Mouse (Mus musculus) MEL (cell line): ENCODE data around the gene Ermap. TPM values are rescaled to one million over a fixed set of nuclear protein-coding genes. Genes with fewer than 3 reads are reported as not detected.
A peak's percentile ranks its signal among the peaks of the same experiment; 100 is the strongest.

Source experiments
- DNase-seq: peaks from one replicate; pipeline ENCODE4 v3.0.0; 2011; ENCODE audit warnings: low read depth, low spot score
- H3K27ac ChIP-seq: 2 replicates; pipeline ENCODE4 v1.5.1; 2012; ENCODE audit warnings: low read depth, mild to moderate bottlenecking, control low read depth, low read length, moderate library complexity; ENCODE audit not compliant: control insufficient read depth
- H3K27me3 ChIP-seq, 2 experiments: fragments of 150-350 bp in 1 of 2; sonication (generic) in 1 of 2; 2 replicates each; pipeline ENCODE4 v1.6.1; 2012; ENCODE audit warnings: low read length in 2 of 2, mild to moderate bottlenecking in 2 of 2, improper control_type of control experiment in 1 of 2, moderate library complexity in 1 of 2; ENCODE audit not compliant: insufficient read depth in 2 of 2, control insufficient read depth in 1 of 2
- H3K36me3 ChIP-seq, 2 experiments: 2 replicates each; pipeline ENCODE4 v1.6.1; 2012 to 2014; ENCODE audit warnings: low read length in 2 of 2, improper control_type of control experiment in 1 of 2, inconsistent platforms in 1 of 2, mild to moderate bottlenecking in 1 of 2; ENCODE audit not compliant: insufficient read depth in 2 of 2, control insufficient read depth in 1 of 2
- H3K4me1 ChIP-seq, 2 experiments: fragments of 150-350 bp in 1 of 2; sonication (generic) in 1 of 2; 2 replicates each; pipeline ENCODE4 v1.6.1; 2012; ENCODE audit warnings: low read length in 2 of 2, improper control_type of control experiment in 1 of 2, mild to moderate bottlenecking in 1 of 2; ENCODE audit not compliant: insufficient read depth in 2 of 2, control insufficient read depth in 1 of 2
- H3K4me3 ChIP-seq, 2 experiments: fragments of 150-350 bp in 1 of 2; sonication (generic) in 1 of 2; 2 replicates each; pipeline ENCODE4 v1.5.1; 2012; ENCODE audit warnings: low read depth in 2 of 2, low read length in 2 of 2, mild to moderate bottlenecking in 2 of 2, moderate library complexity in 2 of 2, control low read depth in 1 of 2, improper control_type of control experiment in 1 of 2; ENCODE audit not compliant: control insufficient read depth in 1 of 2, insufficient read depth in 1 of 2
- H3K79me2 ChIP-seq: 2 replicates; pipeline ENCODE4 v1.6.1; 2012; ENCODE audit warnings: mild to moderate bottlenecking, low read length, moderate library complexity; ENCODE audit not compliant: control insufficient read depth, poor library complexity, insufficient read depth
- H3K9ac ChIP-seq: 2 replicates; pipeline ENCODE4 v1.6.1; 2012; ENCODE audit warnings: low read depth, mild to moderate bottlenecking, control low read depth, low read length, moderate library complexity; ENCODE audit not compliant: control insufficient read depth, poor library complexity, severe bottlenecking
- H3K9me3 ChIP-seq: fragments of 150-350 bp; sonication (generic); replicated peaks from 2 replicates; pipeline ENCODE4 v1.6.1; 2012; ENCODE audit warnings: mild to moderate bottlenecking, low read length, improper control_type of control experiment, moderate library complexity; ENCODE audit not compliant: insufficient read depth
- BHLHE40 ChIP-seq: IDR thresholded peaks from 2 replicates; pipeline ENCODE4 v1.6.1; 2012; ENCODE audit warnings: low read depth, mild to moderate bottlenecking, inconsistent platforms, low read length, improper control_type of control experiment, borderline replicate concordance
- CHD1 ChIP-seq: IDR thresholded peaks from 2 replicates; pipeline ENCODE4 v1.6.1; 2012; ENCODE audit warnings: low read depth, mild to moderate bottlenecking, inconsistent platforms, low read length, improper control_type of control experiment
- CHD2 ChIP-seq: IDR thresholded peaks from 2 replicates; pipeline ENCODE4 v1.6.1; 2011; ENCODE audit warnings: low read length, improper control_type of control experiment
- ELF1 ChIP-seq: IDR thresholded peaks from 2 replicates; pipeline ENCODE4 v1.6.1; 2014; ENCODE audit warnings: low read depth, mild to moderate bottlenecking, inconsistent platforms, low read length, improper control_type of control experiment, moderate library complexity
- EP300 ChIP-seq, 2 experiments: IDR thresholded peaks; 2 replicates each; pipeline ENCODE4 v1.6.1; 2011; ENCODE audit warnings: improper control_type of control experiment in 2 of 2, low read length in 2 of 2, low read depth in 1 of 2, mild to moderate bottlenecking in 1 of 2
- GABPA ChIP-seq: IDR thresholded peaks from 2 replicates; pipeline ENCODE4 v1.6.1; 2012; ENCODE audit warnings: low read depth, mild to moderate bottlenecking, inconsistent platforms, low read length, improper control_type of control experiment, moderate library complexity
- GATA1 ChIP-seq: IDR thresholded peaks from 2 replicates; pipeline ENCODE4 v1.6.1; 2011; ENCODE audit warnings: low read depth, low read length, improper control_type of control experiment
- HCFC1 ChIP-seq: IDR thresholded peaks from 2 replicates; pipeline ENCODE4 v1.6.1; 2012; ENCODE audit warnings: low read depth, mild to moderate bottlenecking, inconsistent platforms, low read length, improper control_type of control experiment, moderate library complexity
- MAFK ChIP-seq: IDR thresholded peaks from 2 replicates; pipeline ENCODE4 v1.6.1; 2011; ENCODE audit warnings: low read depth, mild to moderate bottlenecking, low read length, improper control_type of control experiment, borderline replicate concordance
- MAX ChIP-seq: IDR thresholded peaks from 2 replicates; pipeline ENCODE4 v1.6.1; 2011; ENCODE audit warnings: low read length, improper control_type of control experiment
- MAZ ChIP-seq: IDR thresholded peaks from 2 replicates; pipeline ENCODE4 v1.6.1; 2012; ENCODE audit warnings: low read depth, mild to moderate bottlenecking, inconsistent platforms, low read length, improper control_type of control experiment
- MYB ChIP-seq: IDR thresholded peaks from 2 replicates; pipeline ENCODE4 v1.6.1; 2011; ENCODE audit warnings: mild to moderate bottlenecking, low read depth, low read length, improper control_type of control experiment
- RCOR1 ChIP-seq: IDR thresholded peaks from 2 replicates; pipeline ENCODE4 v1.6.1; 2012; ENCODE audit warnings: low read depth, mild to moderate bottlenecking, inconsistent platforms, low read length, improper control_type of control experiment
- SMC3 ChIP-seq: IDR thresholded peaks from 2 replicates; pipeline ENCODE4 v1.6.1; 2011; ENCODE audit warnings: low read depth, low read length, improper control_type of control experiment
- TAL1 ChIP-seq: IDR thresholded peaks from 2 replicates; pipeline ENCODE4 v1.6.1; 2012; ENCODE audit warnings: mild to moderate bottlenecking, inconsistent platforms, low read length, moderate library complexity, mixed read lengths
- TBP ChIP-seq: IDR thresholded peaks from 2 replicates; pipeline ENCODE4 v1.8.0; 2011; ENCODE audit warnings: low read depth, low read length, improper control_type of control experiment
- TCF12 ChIP-seq: IDR thresholded peaks from 2 replicates; pipeline ENCODE4 v1.6.1; 2014; ENCODE audit warnings: low read depth, mild to moderate bottlenecking, inconsistent platforms, low read length, improper control_type of control experiment, moderate library complexity
- ZKSCAN1 ChIP-seq: IDR thresholded peaks from 2 replicates; pipeline ENCODE4 v1.6.1; 2012; ENCODE audit warnings: low read depth, mild to moderate bottlenecking, inconsistent platforms, low read length, improper control_type of control experiment, moderate library complexity
- polyA plus RNA-seq, 2 experiments: library from polyadenylated mRNA; stranded (reverse) in 1 of 2; unstranded in 1 of 2; fragments of >175 nt in 1 of 2; fragments of >200 nt in 1 of 2; gene quantifications; 2 replicates each; pipeline versions ENCODE4 v1.2.1 to v1.2.4; 2012; ENCODE audit warnings: low replicate concordance in 2 of 2, low read depth in 1 of 2; ENCODE audit not compliant: insufficient read length in 2 of 2, insufficient read depth in 1 of 2, missing spikeins in 1 of 2
- total RNA-seq: library from RNA; depleted of rRNA; stranded (reverse); fragments of 300-350 nt; gene quantifications from 2 replicates; pipeline ENCODE4 v1.2.3, GENCODE M21; 2012

Gene Ermap
- total and polyA plus RNA-seq, 3 experiments = 44.1 to 247 (median 138) TPM

DNA sequence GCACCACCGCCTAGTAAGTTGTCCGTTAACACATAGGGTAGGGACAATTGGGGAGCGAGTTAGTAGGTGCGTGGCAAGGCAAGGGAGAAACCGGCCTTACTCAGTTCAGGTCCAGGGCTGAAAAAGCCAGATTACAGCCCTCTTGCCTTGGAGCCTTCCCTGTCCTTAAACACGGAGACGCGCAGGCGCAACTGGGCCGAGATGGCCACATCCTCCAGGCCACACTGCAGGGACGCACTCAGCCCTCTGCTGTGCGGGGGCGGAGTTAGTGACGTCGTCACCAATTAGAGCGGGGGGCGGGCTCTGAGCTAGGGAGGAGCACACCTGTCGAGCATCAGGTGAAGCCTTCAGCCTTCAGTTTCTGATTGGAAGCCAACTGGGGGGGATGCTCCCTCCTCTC, 51.6 kb downstream of the Ermap start:
- H3K27me3 ChIP-seq = no peaks in the 10 kb centered on the region
- no peaks in the 10 kb centered on the region for H3K79me2 ChIP-seq
- TF ChIP-seq CHD2 (no peak), EP300 (IDR thresholded peaks at IDR 0.05; ENCODE audit: low read depth in 1 of 2, low read length in 2 of 2) (no peak), ELF1 (no peak), BHLHE40 (no peak), TAL1 (no peak), MAZ (no peak)
- no peaks in the 10 kb centered on the region for H3K9me3 ChIP-seq
- no peak for DNase-seq
- no peak overlapping the region for H3K9ac ChIP-seq
- H3K4me3 ChIP-seq = no peak overlapping the region
- peaks cover 3 to 7% of the 10 kb centered on the region in 2 experiments for H3K4me1 ChIP-seq
- no peak overlapping the region for H3K27ac ChIP-seq
- H3K36me3 ChIP-seq = peaks cover 3 to 6% of the 10 kb centered on the region in 2 experiments

- Histone ChIP-seq H3K79me2 (no peaks in the 10 kb centered on the region), H3K4me3 (no peak overlapping the region), H3K9me3 (no peaks in the 10 kb centered on the region), H3K27ac (no peak overlapping the region), H3K9ac (no peak overlapping the region), H3K36me3 (peaks cover 3 to 6% of the 10 kb centered on the region in 2 experiments), H3K27me3 (no peaks in the 10 kb centered on the region), H3K4me1 (peaks cover under 1 to 7% of the 10 kb centered on the region in 2 experiments; a peak in 3 of 4 replicates)
- no peak for DNase-seq
- TF ChIP-seq GATA1 = peak; percentile 23; the same call in 1 of the 2 replicates
- TF ChIP-seq SMC3 = no peak
- TF ChIP-seq CHD1 = no peak
- no peak for TF ChIP-seq GABPA
- TF ChIP-seq TCF12 = no peak
- TF ChIP-seq EP300 (IDR thresholded peaks at IDR 0.05; ENCODE audit: low read depth in 1 of 2, low read length in 2 of 2) = peak in 1 of 2 experiments; percentile 41; a peak in 1 of 4 replicates
- no peak for TF ChIP-seq HCFC1
- TF ChIP-seq ZKSCAN1 = no peak
Observed at GRCm38 (mm10) chr4:119137313-119137712, 52.5 kb downstream of the Ermap start.

- peaks cover 0 to 9% of the 10 kb centered on the region in 2 experiments for H3K36me3 ChIP-seq
- H3K79me2 ChIP-seq = no peaks in the 10 kb centered on the region
Observed at GRCm38 (mm10) chr4:119133860-119134259, 56.0 kb downstream of the Ermap start.

More at GRCm38 (mm10) chr4:119133860-119134259, 56.0 kb downstream of the Ermap start:
- no peak overlapping the region for H3K9ac ChIP-seq
- H3K4me1 ChIP-seq = peaks cover 0 to 4% of the 10 kb centered on the region in 2 experiments; a peak in 1 of 4 replicates
- DNase-seq = no peak
- H3K27ac ChIP-seq = no peak overlapping the region
- TF ChIP-seq BHLHE40 (no peak), MAFK (no peak), TCF12 (no peak), MYB (no peak), MAZ (no peak), GABPA (no peak), MAX (no peak), RCOR1 (no peak), TBP (no peak)
- TF ChIP-seq, all 39 proteins: peak for 0
- Histone ChIP-seq H3K4me3 (no peak overlapping the region), H3K27me3 (no peaks in the 10 kb centered on the region), H3K9me3 (no peaks in the 10 kb centered on the region)
